Mouse (Mus musculus): ENCODE results near the gene Plek. TPM values are rescaled to one million over a fixed set of nuclear protein-coding genes. Genes with fewer than 3 reads are reported as not detected.

Plek gene
- polyA plus RNA-seq (2014; fragmentation: Illumina TruSeq; extraction: RNeasy Lipid Tissue Mini Kit (QIAGEN cat#74804); ENCODE audit: low read depth, low replicate concordance), result 4.8 TPM

DNA sequence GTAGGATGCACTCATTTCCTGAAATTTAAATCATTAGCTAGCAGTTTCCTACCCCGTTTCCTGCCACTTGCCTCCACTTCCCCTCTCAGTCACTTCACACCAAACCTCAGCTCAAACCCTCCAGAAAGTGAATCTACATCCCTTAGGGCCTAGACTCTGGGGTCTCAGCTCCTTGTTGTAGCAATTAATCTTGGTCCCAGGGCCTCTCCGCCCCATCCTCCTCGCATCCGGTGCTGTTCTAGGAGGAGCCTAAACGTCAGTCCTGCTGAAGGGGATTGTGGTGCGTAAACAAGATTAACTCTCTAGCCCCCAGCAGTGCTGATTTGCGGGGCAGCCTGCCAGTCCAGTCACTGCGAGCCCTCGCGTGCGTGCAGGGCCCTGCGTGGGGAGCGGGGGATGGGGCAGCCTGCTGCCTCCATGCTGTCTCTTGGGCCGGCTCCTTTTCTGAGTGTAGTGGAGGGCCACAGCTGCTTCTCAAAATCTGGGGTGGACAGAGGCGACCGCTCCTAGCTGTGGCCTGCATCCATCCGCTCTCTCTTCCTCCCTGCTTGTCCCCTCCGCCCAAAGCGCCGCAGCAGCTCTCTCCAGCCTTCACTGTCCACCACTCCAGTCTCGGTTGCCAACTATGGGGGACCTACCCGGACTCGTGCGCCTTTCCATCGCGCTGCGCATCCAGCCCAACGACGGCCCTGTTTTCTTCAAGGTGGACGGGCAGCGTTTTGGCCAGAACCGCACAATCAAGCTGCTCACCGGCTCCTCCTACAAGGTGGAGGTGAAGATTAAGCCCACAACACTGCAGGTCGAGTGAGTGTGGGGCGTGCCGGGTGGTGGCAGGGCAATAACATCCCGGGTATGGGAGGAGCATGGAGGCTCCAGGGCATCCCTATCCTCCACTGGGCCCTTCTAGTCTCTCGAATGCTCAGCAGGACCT is at the start of gene Plek, which contains the start of gene Cnrip1:
TSS of gene Plek (minus strand) at position 837 of the 931 bp plus-strand sequence.
TSS of gene Cnrip1 (plus strand) at position 42 of the 931 bp plus-strand sequence.

DNA sequence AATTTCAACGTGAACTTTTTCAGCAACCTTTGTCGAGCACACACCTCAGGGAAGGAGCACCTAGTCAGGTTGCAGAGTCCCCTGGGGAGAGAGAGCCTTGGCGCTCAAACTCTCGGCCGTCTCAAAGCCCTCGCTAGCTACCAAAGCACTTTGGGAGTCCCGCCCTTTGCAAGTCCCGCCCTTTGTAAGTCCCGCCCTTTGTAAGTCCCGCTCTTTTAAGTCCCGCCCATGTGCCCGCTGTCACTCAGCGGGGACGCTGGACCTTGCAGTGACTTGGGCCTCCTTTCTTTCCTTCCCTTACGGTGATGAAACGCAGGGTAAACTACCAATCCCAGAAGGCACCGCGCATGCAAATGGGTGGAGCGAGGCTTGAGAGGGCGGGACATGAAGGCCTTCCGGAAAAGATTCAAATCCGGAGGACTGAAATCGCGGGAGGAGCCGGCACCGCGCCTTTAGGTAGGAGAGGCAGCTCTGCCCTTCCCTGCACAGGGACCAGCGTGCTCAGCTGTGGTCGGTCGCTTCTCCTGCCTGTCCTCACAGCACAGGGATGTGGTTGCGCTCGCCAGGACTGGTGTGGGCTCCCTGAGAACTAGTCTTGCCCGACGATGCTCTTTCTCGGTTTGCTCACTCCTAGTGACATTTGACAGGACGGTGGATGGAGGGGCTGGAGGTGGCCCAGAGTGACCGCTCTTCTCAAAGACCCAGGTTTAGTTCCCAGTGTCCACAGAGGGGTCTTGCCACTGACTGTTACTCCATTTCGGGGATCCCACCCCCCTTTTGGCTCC is 101.0 kb downstream of the Plek start, which contains the start of gene Fbxo48:
TSS of gene Fbxo48 (plus strand) at position 400 of the 785 bp plus-strand sequence.

Other genes starting within 250 kb of the Plek start
- gene Fbxo48, start 101.0 kb downstream of the Plek start, polyA plus RNA-seq (2014; fragmentation: Illumina TruSeq; extraction: RNeasy Lipid Tissue Mini Kit (QIAGEN cat#74804); ENCODE audit: low read depth, low replicate concordance), result 0.41 TPM
- 5.3 TPM for gene Cnrip1, start 795 bp downstream of the Plek start, polyA plus RNA-seq (2014; fragmentation: Illumina TruSeq; extraction: RNeasy Lipid Tissue Mini Kit (QIAGEN cat#74804); ENCODE audit: low read depth, low replicate concordance)
- gene Ppp3r1, start 106.9 kb upstream of the Plek start, polyA plus RNA-seq (2014; fragmentation: Illumina TruSeq; extraction: RNeasy Lipid Tissue Mini Kit (QIAGEN cat#74804); ENCODE audit: low read depth, low replicate concordance), result 89.2 TPM
- 16.2 TPM for gene Wdr92, start 129.7 kb upstream of the Plek start, polyA plus RNA-seq (2014; fragmentation: Illumina TruSeq; extraction: RNeasy Lipid Tissue Mini Kit (QIAGEN cat#74804); ENCODE audit: low read depth, low replicate concordance)
- gene Pno1, start 159.2 kb upstream of the Plek start, polyA plus RNA-seq (2014; fragmentation: Illumina TruSeq; extraction: RNeasy Lipid Tissue Mini Kit (QIAGEN cat#74804); ENCODE audit: low read depth, low replicate concordance), result 34.7 TPM
- gene C1d, start 205.2 kb upstream of the Plek start, polyA plus RNA-seq (2014; fragmentation: Illumina TruSeq; extraction: RNeasy Lipid Tissue Mini Kit (QIAGEN cat#74804); ENCODE audit: low read depth, low replicate concordance), result 77.2 TPM